Comparison of ENCODE assay signal across 6 mouse cellular contexts in the genomic region with DNA sequence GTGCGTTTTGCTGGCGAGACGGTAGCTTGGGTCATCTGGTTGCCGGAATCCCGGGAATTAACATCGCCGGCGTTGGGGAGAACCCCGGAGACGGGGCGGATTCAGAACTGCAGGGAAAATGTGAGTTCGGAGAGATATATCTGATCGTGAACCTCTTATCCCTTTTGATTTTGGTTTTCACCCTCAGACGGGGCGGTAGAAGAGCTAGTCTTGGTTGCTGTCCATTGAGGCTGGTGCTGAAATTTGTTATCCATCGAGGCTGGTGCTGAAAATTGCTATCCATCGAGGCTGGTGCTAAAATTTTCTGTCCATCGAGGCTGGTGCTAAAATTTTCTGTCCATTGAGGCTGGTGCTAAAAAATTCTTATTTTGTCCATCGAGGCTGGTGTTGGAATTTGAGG. TPM values are rescaled to one million over a fixed set of nuclear protein-coding genes. Genes with fewer than 3 reads are reported as not detected.
A peak's percentile ranks its signal among the peaks of the same experiment; 100 is the strongest.
DNase-seq lines count a peak whose midpoint lies in the region; TF ChIP-seq lines count a peak whose summit lies in the region.
"Not testable (repeated sequence)": the region's sequence is repeated elsewhere in the genome, so short reads cannot be mapped to it uniquely, and the experiment has no call there.

No protein-coding gene starts in this region.

- H3K27ac ChIP-seq in embryonic facial prominence, embryonic 10.5 days (replicated peaks); hindbrain, embryonic 10.5 days; thymus, adult 2 months (ENCODE audit: control insufficient read depth, insufficient read depth, low read length): not testable (repeated sequence)

- peaks cover 12% of the 10 kb centered on the region; the same call in 1 of the 2 replicates for H3K9me3 ChIP-seq in embryonic facial prominence, embryonic 10.5 days
- peaks cover 15% of the 10 kb centered on the region; the same call in 1 of the 2 replicates for H3K9me3 ChIP-seq in hindbrain, embryonic 10.5 days

- WGBS in embryonic facial prominence, embryonic 10.5 days: 67% methylated on average over 19 of the region's 19 CpGs
- 69% methylated on average over 19 of the region's 19 CpGs for WGBS in hindbrain, embryonic 10.5 days
- WGBS in thymus, adult 2 months: 63% methylated on average over 19 of the region's 19 CpGs

- H3K4me1 ChIP-seq in embryonic facial prominence, embryonic 10.5 days; hindbrain, embryonic 10.5 days (replicated peaks); thymus, adult 2 months (replicated peaks; ENCODE audit: control insufficient read depth, insufficient read depth, low read length): not testable (repeated sequence)

- not testable (repeated sequence) for TF ChIP-seq POLR2A in thymus, adult 2 months (IDR thresholded peaks at IDR 0.05; ENCODE audit: control insufficient read depth, extremely low read depth, insufficient read depth, low read length, poor library complexity)

- H3K36me3 ChIP-seq in embryonic facial prominence, embryonic 10.5 days (replicated peaks); hindbrain, embryonic 10.5 days; thymus, adult 2 months (ENCODE audit: control insufficient read depth, insufficient read depth, low read length): not testable (repeated sequence)

- TF ChIP-seq CTCF in thymus, adult 2 months (IDR thresholded peaks at IDR 0.05; ENCODE audit: borderline replicate concordance, control insufficient read depth, extremely low read depth, insufficient read depth, low read length, poor library complexity): not testable (repeated sequence)

- H3K4me3 ChIP-seq in embryonic facial prominence, embryonic 10.5 days; hindbrain, embryonic 10.5 days; thymus, adult 2 months (ENCODE audit: control insufficient read depth, insufficient read depth, low read length): not testable (repeated sequence)

- DNase-seq in c-Kit-positive CD71-negative TER-119-negative erythroid progenitor cells, embryonic 14.5 days (ENCODE audit: low read depth): peak; percentile 2
- DNase-seq in embryonic facial prominence, embryonic 10.5 days (ENCODE audit: low spot score): peak; percentile 9
- peak; percentile 2 for DNase-seq in hindbrain, embryonic 10.5 days (ENCODE audit: low spot score)
- DNase-seq in liver: peak; percentile 2
- DNase-seq in ovary, postnatal 14 days (ENCODE audit: low spot score): peak; percentile 5
- DNase-seq in thymus, adult 2 months: peak; percentile 5

- not testable (repeated sequence) for H3K27me3 ChIP-seq in embryonic facial prominence, embryonic 10.5 days (replicated peaks; ENCODE audit: low read depth, poor library complexity, severe bottlenecking); hindbrain, embryonic 10.5 days (ENCODE audit: insufficient read depth, poor library complexity, severe bottlenecking); thymus, adult 2 months (ENCODE audit: control insufficient read depth, insufficient read depth, low read length)

RNA-seq across cellular contexts. Expression of a gene that starts 5.3 kb away (rescaled TPM):
- polyA plus RNA-seq in embryonic facial prominence, embryonic 10.5 days (2016; fragmentation: Nextera tagmentation; extraction: Ambion mirVana): 1.9 TPM in 2 replicates
- 1.3 and 2.2 TPM in 2 replicates for polyA plus RNA-seq in hindbrain, embryonic 10.5 days (2016; fragmentation: Nextera tagmentation; extraction: Ambion mirVana)
- 0.36 and 0.45 TPM in 2 replicates for polyA plus RNA-seq in thymus, adult 2 months (2012; rRNA removed)
